Mouse (Mus musculus) liver, embryonic 14.5 days (tissue): ENCODE data around the gene Ticam1.

Experiments used
- CTCF ChIP-seq: IDR thresholded peaks from 2 replicates; pipeline ENCODE4 v1.5.1; 2016; ENCODE audit warnings: antibody characterized with exemption, low read depth, control low read depth
- EP300 ChIP-seq: IDR thresholded peaks from 2 replicates; pipeline ENCODE4 v1.6.1; 2016; ENCODE audit warnings: antibody characterized with exemption, low read depth

DNA sequence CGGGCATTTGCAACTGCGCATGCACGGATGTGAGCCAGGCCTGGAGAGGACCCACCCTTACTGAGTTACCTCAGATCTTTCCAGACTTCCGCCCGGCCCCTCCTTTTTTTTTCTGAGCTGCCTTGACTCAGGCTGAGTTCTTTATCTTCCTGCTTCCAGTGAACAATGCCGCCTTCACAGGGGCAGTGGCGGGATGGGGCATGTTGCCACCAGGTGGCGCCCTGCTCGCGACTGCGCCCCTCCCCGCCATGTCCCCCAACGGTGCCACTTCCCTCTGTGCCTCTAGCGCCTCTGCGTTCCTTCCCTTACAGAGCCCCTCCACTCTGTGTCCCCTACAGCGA, 14.6 kb upstream of the Ticam1 start:
- TF ChIP-seq CTCF (peak; percentile 98), EP300 (0 out of 2 replicates have a peak, but pooled peaks have one; percentile 21)
